Mouse (Mus musculus) stomach, postnatal 0 days (tissue): ENCODE results near the gene Myo5c.

Experiments
- CTCF ChIP-seq: IDR thresholded peaks from 2 replicates; pipeline ENCODE4 v1.5.1; 2016; ENCODE audit warnings: antibody characterized with exemption, low read depth, mild to moderate bottlenecking, moderate library complexity
- EP300 ChIP-seq: optimal IDR thresholded peaks from 2 replicates; pipeline ENCODE3; 2016; ENCODE audit warnings: antibody characterized with exemption

GRCm38 (mm10) chr9:75318196-75318595 is 86.4 kb downstream of the Myo5c start:
- TF ChIP-seq CTCF = no peak
- no peak for TF ChIP-seq EP300
